Mouse (Mus musculus) embryonic facial prominence, embryonic 13.5 days (tissue): ENCODE data around the gene Otos. TPM values are rescaled to one million over a fixed set of nuclear protein-coding genes. Genes with fewer than 3 reads are reported as not detected.

Experiments used
- ATAC-seq: fragments of 200-750 bp; cut with Nextera tagmentation; 2 replicates; pipeline ENCODE4 v1.8.0; 2017; ENCODE audit warnings: low read depth; ENCODE audit not compliant: insufficient number of reproducible peaks, insufficient read depth, low FRiP score, low TSS enrichment
- H3K27ac ChIP-seq: fragments of 300-500 bp; sonication (generic); 2 replicates; pipeline ENCODE4 v1.5.1; 2015; ENCODE audit warnings: moderate library complexity, mild to moderate bottlenecking, inconsistent platforms
- H3K27me3 ChIP-seq: fragments of 300-500 bp; sonication (generic); 2 replicates; pipeline ENCODE4 v1.6.1; 2015; ENCODE audit warnings: mild to moderate bottlenecking, inconsistent platforms
- H3K36me3 ChIP-seq: fragments of 300-500 bp; sonication (generic); 2 replicates; pipeline ENCODE4 v1.6.1; 2015; ENCODE audit warnings: mild to moderate bottlenecking, inconsistent platforms
- H3K4me1 ChIP-seq: fragments of 300-500 bp; sonication (generic); 2 replicates; pipeline ENCODE4 v1.6.1; 2015; ENCODE audit warnings: inconsistent platforms
- H3K4me2 ChIP-seq: fragments of 300-500 bp; sonication (generic); 2 replicates; pipeline ENCODE4 v1.6.1; 2015; ENCODE audit warnings: moderate library complexity, mild to moderate bottlenecking, inconsistent platforms
- H3K4me3 ChIP-seq: fragments of 300-500 bp; sonication (generic); 2 replicates; pipeline ENCODE4 v1.5.1; 2015; ENCODE audit warnings: mild to moderate bottlenecking, inconsistent platforms
- H3K9ac ChIP-seq: fragments of 300-500 bp; sonication (generic); 2 replicates; pipeline ENCODE4 v1.6.1; 2015; ENCODE audit warnings: mild to moderate bottlenecking, inconsistent platforms
- H3K9me3 ChIP-seq: fragments of 300-500 bp; sonication (generic); 2 replicates; pipeline ENCODE4 v1.6.1; 2016; ENCODE audit warnings: inconsistent platforms
- WGBS: fragments of 180-500 bp; shearing (Covaris S2); methylation state at CpG from one replicate; pipeline ENCODE4 v1.1.7; 2015; ENCODE audit warnings: mixed read lengths; 5-methylcytosine and 5-hydroxymethylcytosine counted together
- polyA plus RNA-seq: library from polyadenylated mRNA; unstranded; fragments of >200 nt; fragmentation: Nextera tagmentation; extraction: Ambion mirVana; gene quantifications from 2 replicates; pipeline ENCODE4 v1.2.1, GENCODE M21; 2015

Otos gene
- not detected in 2 replicates for polyA plus RNA-seq

GRCm38 (mm10) chr1:92648673-92649072 lies at the start of gene Otos:
TSS of gene Otos (minus strand) at chr1:92648841.
- no peak for ATAC-seq
- Histone ChIP-seq H3K4me2 (peak within 1 kb of the TSS; percentile 27), H3K4me3 (no peak within 1 kb of the TSS), H3K27ac (no peak within 1 kb of the TSS), H3K9ac (no peak within 1 kb of the TSS), H3K4me1 (peaks cover 7% of the 10 kb centered on the region; the same call in 1 of the 2 replicates), H3K36me3 (no peaks in the 10 kb centered on the region), H3K9me3 (no peaks in the 10 kb centered on the region), H3K27me3 (no peaks in the 10 kb centered on the region)
- WGBS = 26% methylated on average over 8 of the region's 8 CpGs

GRCm38 (mm10) chr1:92696848-92697247 lies 48.2 kb upstream of the Otos start:
- no peak overlapping the region for H3K4me3 ChIP-seq
- H3K4me1 ChIP-seq = peaks cover 17% of the 10 kb centered on the region
- no peak overlapping the region for H3K9ac ChIP-seq
- H3K4me2 ChIP-seq = no peak overlapping the region
- peaks cover 6% of the 10 kb centered on the region; the same call in 1 of the 2 replicates for H3K27me3 ChIP-seq
- no peak for ATAC-seq
- no peaks in the 10 kb centered on the region for H3K36me3 ChIP-seq
- WGBS = 33% methylated on average over 4 of the region's 4 CpGs
- H3K27ac ChIP-seq = no peak overlapping the region
- no peaks in the 10 kb centered on the region for H3K9me3 ChIP-seq

- H3K27ac ChIP-seq = no peak overlapping the region
- WGBS = 82% methylated on average over 5 of the region's 5 CpGs
- no peaks in the 10 kb centered on the region for H3K36me3 ChIP-seq
Observed at GRCm38 (mm10) chr1:92695751-92696150, 47.1 kb upstream of the Otos start.

GRCm38 (mm10) chr1:92691166-92691844 lies 42.7 kb upstream of the Otos start:
- no peak overlapping the region for H3K4me3 ChIP-seq
- peaks cover 8% of the 10 kb centered on the region for H3K4me1 ChIP-seq
- ATAC-seq = no peak
- WGBS = 84% methylated on average over 3 of the region's 3 CpGs
- no peaks in the 10 kb centered on the region for H3K9me3 ChIP-seq
- no peak overlapping the region for H3K27ac ChIP-seq
- H3K4me2 ChIP-seq = no peak overlapping the region
- H3K36me3 ChIP-seq = no peaks in the 10 kb centered on the region
- H3K9ac ChIP-seq = no peak overlapping the region
- H3K27me3 ChIP-seq = no peaks in the 10 kb centered on the region

More at GRCm38 (mm10) chr1:92695751-92696150, 47.1 kb upstream of the Otos start:
- H3K4me2 ChIP-seq = no peak overlapping the region
- H3K4me3 ChIP-seq = no peak overlapping the region
- peaks cover 17% of the 10 kb centered on the region for H3K4me1 ChIP-seq
- no peaks in the 10 kb centered on the region for H3K27me3 ChIP-seq
- ATAC-seq = no peak
- no peaks in the 10 kb centered on the region for H3K9me3 ChIP-seq
- no peak overlapping the region for H3K9ac ChIP-seq

- Histone ChIP-seq H3K9ac (no peak overlapping the region), H3K36me3 (no peaks in the 10 kb centered on the region), H3K27me3 (no peaks in the 10 kb centered on the region), H3K9me3 (no peaks in the 10 kb centered on the region), H3K4me1 (peaks cover 17% of the 10 kb centered on the region), H3K4me2 (peak overlapping the region; percentile 24; the same call in 1 of the 2 replicates), H3K27ac (no peak overlapping the region), H3K4me3 (no peak overlapping the region)
- 20% methylated on average over 8 of the region's 8 CpGs for whole genome bisulfite sequencing
- ATAC-seq = no peak
Observed at GRCm38 (mm10) chr1:92686994-92687393, 38.4 kb upstream of the Otos start.

GRCm38 (mm10) chr1:92683151-92683550 lies 34.5 kb upstream of the Otos start:
- no peaks in the 10 kb centered on the region for H3K36me3 ChIP-seq
- 90% methylated on average over 8 of the region's 8 CpGs for WGBS
- no peak for ATAC-seq

GRCm38 (mm10) chr1:92680668-92681603 lies 32.3 kb upstream of the Otos start:
- H3K27ac ChIP-seq = no peak overlapping the region
- no peak overlapping the region for H3K9ac ChIP-seq
- H3K4me1 ChIP-seq = peaks cover 20% of the 10 kb centered on the region
- 35% methylated on average over 16 of the region's 16 CpGs for WGBS
- no peak overlapping the region for H3K4me2 ChIP-seq
- no peaks in the 10 kb centered on the region for H3K36me3 ChIP-seq
- no peak for ATAC-seq
- H3K4me3 ChIP-seq = no peak overlapping the region
- no peaks in the 10 kb centered on the region for H3K27me3 ChIP-seq
- no peaks in the 10 kb centered on the region for H3K9me3 ChIP-seq

More at GRCm38 (mm10) chr1:92683151-92683550, 34.5 kb upstream of the Otos start:
- Histone ChIP-seq H3K4me2 (no peak overlapping the region), H3K27ac (no peak overlapping the region), H3K9me3 (no peaks in the 10 kb centered on the region), H3K27me3 (no peaks in the 10 kb centered on the region), H3K4me1 (peaks cover 29% of the 10 kb centered on the region), H3K9ac (no peak overlapping the region), H3K4me3 (no peak overlapping the region)

GRCm38 (mm10) chr1:92678757-92679156 lies 30.1 kb upstream of the Otos start:
- Histone ChIP-seq H3K9ac (no peak overlapping the region), H3K4me1 (peaks cover 20% of the 10 kb centered on the region), H3K4me3 (no peak overlapping the region), H3K4me2 (no peak overlapping the region), H3K9me3 (no peaks in the 10 kb centered on the region), H3K27me3 (no peaks in the 10 kb centered on the region; the same call in 1 of the 2 replicates), H3K27ac (no peak overlapping the region), H3K36me3 (no peaks in the 10 kb centered on the region)
- ATAC-seq = no peak
- WGBS = 88% methylated on average over 5 of the region's 5 CpGs

GRCm38 (mm10) chr1:92676676-92676975 lies 28.0 kb upstream of the Otos start:
- Histone ChIP-seq H3K36me3 (no peaks in the 10 kb centered on the region), H3K9me3 (no peaks in the 10 kb centered on the region), H3K4me2 (no peak overlapping the region), H3K27me3 (no peaks in the 10 kb centered on the region; the same call in 1 of the 2 replicates), H3K9ac (no peak overlapping the region), H3K4me1 (peaks cover 11% of the 10 kb centered on the region; the same call in 1 of the 2 replicates), H3K4me3 (no peak overlapping the region), H3K27ac (no peak overlapping the region)
- ATAC-seq = no peak
- WGBS = 85% methylated on average over 3 of the region's 3 CpGs

- no peak overlapping the region for H3K9ac ChIP-seq
- 78% methylated on average over 10 of the region's 10 CpGs for WGBS
- no peaks in the 10 kb centered on the region for H3K9me3 ChIP-seq
- peaks cover 11% of the 10 kb centered on the region; the same call in 1 of the 2 replicates for H3K4me1 ChIP-seq
- H3K36me3 ChIP-seq = no peaks in the 10 kb centered on the region
- H3K4me3 ChIP-seq = no peak overlapping the region
- H3K27ac ChIP-seq = no peak overlapping the region
- ATAC-seq = no peak
- H3K27me3 ChIP-seq = no peaks in the 10 kb centered on the region; the same call in 1 of the 2 replicates
- H3K4me2 ChIP-seq = no peak overlapping the region
Observed at GRCm38 (mm10) chr1:92675932-92676675, 27.5 kb upstream of the Otos start.

- Histone ChIP-seq H3K9me3 (no peaks in the 10 kb centered on the region), H3K27me3 (no peaks in the 10 kb centered on the region; the same call in 1 of the 2 replicates), H3K4me2 (no peak overlapping the region), H3K36me3 (no peaks in the 10 kb centered on the region), H3K4me3 (no peak overlapping the region), H3K4me1 (no peaks in the 10 kb centered on the region), H3K9ac (no peak overlapping the region), H3K27ac (no peak overlapping the region)
- ATAC-seq = no peak
- 85% methylated on average over 5 of the region's 5 CpGs for WGBS
Observed at GRCm38 (mm10) chr1:92673258-92673782, 24.7 kb upstream of the Otos start.
